Mouse (Mus musculus): ENCODE data around the gene Gtsf1l. TPM values are rescaled to one million over a fixed set of nuclear protein-coding genes. Genes with fewer than 3 reads are reported as not detected.

Gtsf1l gene
- total and polyA plus RNA-seq, 2 experiments = not detected

- Histone ChIP-seq H3K79me2 (ENCODE audit: control insufficient read depth, insufficient read depth, low read length) (no peaks in the 10 kb centered on the region), H3K27me3 (ENCODE audit: control insufficient read depth, insufficient read depth, low read length) (no peaks in the 10 kb centered on the region), H3K36me3 (ENCODE audit: control insufficient read depth, insufficient read depth, low read length) (no peaks in the 10 kb centered on the region), H3K4me1 (ENCODE audit: control insufficient read depth, insufficient read depth, low read length) (no peaks in the 10 kb centered on the region), H3K9ac (ENCODE audit: low read depth, low read length) (0 out of 2 replicates have a peak overlapping the region, but pooled peaks have one; percentile 8), H3K4me3 (ENCODE audit: insufficient read depth, low read depth, low read length) (no peak overlapping the region), H3K27ac (replicated peaks; ENCODE audit: insufficient read depth, low read depth, low read length) (no peak overlapping the region)
- 9% methylated on average over 9 of the region's 9 CpGs for WGBS
- DNase-seq (ENCODE audit: extremely low read depth, low read depth, low spot score) = peak; percentile 76
- no peak for TF ChIP-seq POLR2A (IDR thresholded peaks at IDR 0.05; ENCODE audit: extremely low read depth, insufficient read depth, low read length)
- no peak for TF ChIP-seq CTCF (IDR thresholded peaks at IDR 0.05; ENCODE audit: low read depth, low read length)
These were observed 34.7 kb upstream of the Gtsf1l start for GRCm38 (mm10) chr2:163122319-163122718.

GRCm38 (mm10) chr2:163121353-163121660, 33.7 kb upstream of the Gtsf1l start:
- H3K27me3 ChIP-seq (ENCODE audit: control insufficient read depth, insufficient read depth, low read length) = no peaks in the 10 kb centered on the region
- WGBS = 82% methylated on average over 3 of the region's 3 CpGs
- no peak overlapping the region for H3K4me3 ChIP-seq (ENCODE audit: insufficient read depth, low read depth, low read length)
- H3K9ac ChIP-seq (ENCODE audit: low read depth, low read length) = no peak overlapping the region
- no peaks in the 10 kb centered on the region for H3K4me1 ChIP-seq (ENCODE audit: control insufficient read depth, insufficient read depth, low read length)
- H3K79me2 ChIP-seq (ENCODE audit: control insufficient read depth, insufficient read depth, low read length) = no peaks in the 10 kb centered on the region
- no peak for DNase-seq (ENCODE audit: extremely low read depth, low read depth, low spot score)
- H3K27ac ChIP-seq (replicated peaks; ENCODE audit: insufficient read depth, low read depth, low read length) = no peak overlapping the region
- no peaks in the 10 kb centered on the region for H3K36me3 ChIP-seq (ENCODE audit: control insufficient read depth, insufficient read depth, low read length)
- TF ChIP-seq POLR2A (IDR thresholded peaks at IDR 0.05; ENCODE audit: extremely low read depth, insufficient read depth, low read length) = no peak
- no peak for TF ChIP-seq CTCF (IDR thresholded peaks at IDR 0.05; ENCODE audit: low read depth, low read length)

GRCm38 (mm10) chr2:163120626-163121352, 33.1 kb upstream of the Gtsf1l start:
- no peaks in the 10 kb centered on the region for H3K4me1 ChIP-seq (ENCODE audit: control insufficient read depth, insufficient read depth, low read length)
- H3K9ac ChIP-seq (ENCODE audit: low read depth, low read length) = no peak overlapping the region
- H3K4me3 ChIP-seq (ENCODE audit: insufficient read depth, low read depth, low read length) = no peak overlapping the region
- no peak for DNase-seq (ENCODE audit: extremely low read depth, low read depth, low spot score)
- no peak overlapping the region for H3K27ac ChIP-seq (replicated peaks; ENCODE audit: insufficient read depth, low read depth, low read length)
- no peaks in the 10 kb centered on the region for H3K36me3 ChIP-seq (ENCODE audit: control insufficient read depth, insufficient read depth, low read length)
- TF ChIP-seq CTCF (IDR thresholded peaks at IDR 0.05; ENCODE audit: low read depth, low read length) = no peak
- no peak for TF ChIP-seq POLR2A (IDR thresholded peaks at IDR 0.05; ENCODE audit: extremely low read depth, insufficient read depth, low read length)
- WGBS = 76% methylated on average over 15 of the region's 15 CpGs
- H3K27me3 ChIP-seq (ENCODE audit: control insufficient read depth, insufficient read depth, low read length) = no peaks in the 10 kb centered on the region
- H3K79me2 ChIP-seq (ENCODE audit: control insufficient read depth, insufficient read depth, low read length) = no peaks in the 10 kb centered on the region

- Histone ChIP-seq H3K79me2 (ENCODE audit: control insufficient read depth, insufficient read depth, low read length) (no peaks in the 10 kb centered on the region), H3K9ac (ENCODE audit: low read depth, low read length) (no peak overlapping the region), H3K27me3 (ENCODE audit: control insufficient read depth, insufficient read depth, low read length) (no peaks in the 10 kb centered on the region), H3K36me3 (ENCODE audit: control insufficient read depth, insufficient read depth, low read length) (no peaks in the 10 kb centered on the region), H3K4me1 (ENCODE audit: control insufficient read depth, insufficient read depth, low read length) (no peaks in the 10 kb centered on the region), H3K4me3 (ENCODE audit: insufficient read depth, low read depth, low read length) (no peak overlapping the region), H3K27ac (replicated peaks; ENCODE audit: insufficient read depth, low read depth, low read length) (no peak overlapping the region)
- WGBS = 81% methylated on average over 16 of the region's 16 CpGs
- no peak for TF ChIP-seq CTCF (IDR thresholded peaks at IDR 0.05; ENCODE audit: low read depth, low read length)
- no peak for TF ChIP-seq POLR2A (IDR thresholded peaks at IDR 0.05; ENCODE audit: extremely low read depth, insufficient read depth, low read length)
- DNase-seq (ENCODE audit: extremely low read depth, low read depth, low spot score) = no peak
These were observed 24.0 kb upstream of the Gtsf1l start for GRCm38 (mm10) chr2:163111413-163112201.

- TF ChIP-seq CTCF (IDR thresholded peaks at IDR 0.05; ENCODE audit: low read depth, low read length) (no peak), POLR2A (IDR thresholded peaks at IDR 0.05; ENCODE audit: extremely low read depth, insufficient read depth, low read length) (no peak)
- Histone ChIP-seq H3K27me3 (ENCODE audit: control insufficient read depth, insufficient read depth, low read length) (no peaks in the 10 kb centered on the region), H3K36me3 (ENCODE audit: control insufficient read depth, insufficient read depth, low read length) (no peaks in the 10 kb centered on the region), H3K4me1 (ENCODE audit: control insufficient read depth, insufficient read depth, low read length) (no peaks in the 10 kb centered on the region), H3K4me3 (ENCODE audit: insufficient read depth, low read depth, low read length) (no peak overlapping the region), H3K27ac (replicated peaks; ENCODE audit: insufficient read depth, low read depth, low read length) (no peak overlapping the region), H3K9ac (ENCODE audit: low read depth, low read length) (no peak overlapping the region), H3K79me2 (ENCODE audit: control insufficient read depth, insufficient read depth, low read length) (no peaks in the 10 kb centered on the region)
- WGBS = 96% methylated on average over 1 of the region's 1 CpGs
- DNase-seq (ENCODE audit: extremely low read depth, low read depth, low spot score) = no peak
These were observed 23.1 kb upstream of the Gtsf1l start for GRCm38 (mm10) chr2:163110706-163111105.

GRCm38 (mm10) chr2:163108385-163108784, 20.7 kb upstream of the Gtsf1l start:
- Histone ChIP-seq H3K36me3 (ENCODE audit: control insufficient read depth, insufficient read depth, low read length) (no peaks in the 10 kb centered on the region), H3K4me1 (ENCODE audit: control insufficient read depth, insufficient read depth, low read length) (peaks cover under 1% of the 10 kb centered on the region; the same call in 1 of the 2 replicates), H3K4me3 (ENCODE audit: insufficient read depth, low read depth, low read length) (no peak overlapping the region), H3K9ac (ENCODE audit: low read depth, low read length) (no peak overlapping the region), H3K27me3 (ENCODE audit: control insufficient read depth, insufficient read depth, low read length) (no peaks in the 10 kb centered on the region), H3K27ac (replicated peaks; ENCODE audit: insufficient read depth, low read depth, low read length) (no peak overlapping the region), H3K79me2 (ENCODE audit: control insufficient read depth, insufficient read depth, low read length) (no peaks in the 10 kb centered on the region)
- WGBS = 90% methylated on average over 9 of the region's 9 CpGs
- no peak for DNase-seq (ENCODE audit: extremely low read depth, low read depth, low spot score)
- TF ChIP-seq CTCF (IDR thresholded peaks at IDR 0.05; ENCODE audit: low read depth, low read length) = no peak
- no peak for TF ChIP-seq POLR2A (IDR thresholded peaks at IDR 0.05; ENCODE audit: extremely low read depth, insufficient read depth, low read length)
